Mouse (Mus musculus): ENCODE measurements around the gene Tmem151a. TPM values are rescaled to one million over a fixed set of nuclear protein-coding genes. Genes with fewer than 3 reads are reported as not detected.
"Not testable (repeated sequence)": the region's sequence is repeated elsewhere in the genome, so short reads cannot be mapped to it uniquely, and the experiment has no call there.

The Tmem151a gene
- total RNA-seq, 2 experiments from 2014 or later = 124 to 128 TPM

GRCm38 (mm10) chr19:5094746-5095417 is 9.6 kb upstream of the Tmem151a start:
- DNase-seq (ENCODE audit: low spot score in 2 of 2) = peak in 1 of 2 experiments; percentile 60

GRCm38 (mm10) chr19:5094243-5094632 is 8.9 kb upstream of the Tmem151a start:
- DNase-seq (ENCODE audit: low spot score in 2 of 2) = peak; percentile 95 to 99

- no peak for DNase-seq (ENCODE audit: low spot score in 2 of 2)
Measured at GRCm38 (mm10) chr19:5093481-5094242, 8.3 kb upstream of the Tmem151a start.

GRCm38 (mm10) chr19:5092083-5092482 is 6.8 kb upstream of the Tmem151a start:
- DNase-seq (ENCODE audit: low spot score in 2 of 2) = no peak

- DNase-seq (ENCODE audit: low spot score in 2 of 2) = no peak
Measured at GRCm38 (mm10) chr19:5089324-5089723, 4.0 kb upstream of the Tmem151a start.

- DNase-seq (ENCODE audit: low spot score in 2 of 2) = peak; percentile 96 to 99
Measured at GRCm38 (mm10) chr19:5087884-5088728, 2.8 kb upstream of the Tmem151a start, which contains the start of gene Yif1a. Gene Yif1a (plus strand): TSS chr19:5088538.

- DNase-seq (ENCODE audit: low spot score in 2 of 2) = not testable (repeated sequence)
Measured at GRCm38 (mm10) chr19:5086533-5086932, 1.2 kb upstream of the Tmem151a start.

GRCm38 (mm10) chr19:5084834-5085144 is 542 bp downstream of the Tmem151a start:
- DNase-seq (ENCODE audit: low spot score in 2 of 2) = no peak

GRCm38 (mm10) chr19:5083961-5084833 is 1.1 kb downstream of the Tmem151a start:
- DNase-seq (ENCODE audit: low spot score in 2 of 2) = peak in 1 of 2 experiments; percentile 25

GRCm38 (mm10) chr19:5082596-5082995 is 2.7 kb downstream of the Tmem151a start:
- no peak for DNase-seq (ENCODE audit: low spot score in 2 of 2)

- no peak for DNase-seq (ENCODE audit: low spot score in 2 of 2)
Measured at GRCm38 (mm10) chr19:5082005-5082404, 3.3 kb downstream of the Tmem151a start.

- no peak for DNase-seq (ENCODE audit: low spot score in 2 of 2)
Measured at GRCm38 (mm10) chr19:5079279-5079678, 6.1 kb downstream of the Tmem151a start.

GRCm38 (mm10) chr19:5073518-5073917 is 11.8 kb downstream of the Tmem151a start:
- DNase-seq (ENCODE audit: low spot score in 2 of 2) = no peak

- peak in 1 of 2 experiments; percentile 59 for DNase-seq (ENCODE audit: low spot score in 2 of 2)
Measured at GRCm38 (mm10) chr19:5073028-5073427, 12.3 kb downstream of the Tmem151a start.

- peak in 1 of 2 experiments; percentile 6 for DNase-seq (ENCODE audit: low spot score in 2 of 2)
Measured at GRCm38 (mm10) chr19:5072389-5073019, 12.8 kb downstream of the Tmem151a start.

- peak in 1 of 2 experiments; percentile 48 for DNase-seq (ENCODE audit: low spot score in 2 of 2)
Measured at GRCm38 (mm10) chr19:5071545-5072369, 13.6 kb downstream of the Tmem151a start.

- no peak for DNase-seq (ENCODE audit: low spot score in 2 of 2)
Measured at GRCm38 (mm10) chr19:5071077-5071476, 14.3 kb downstream of the Tmem151a start.

- no peak for DNase-seq (ENCODE audit: low spot score in 2 of 2)
Measured at GRCm38 (mm10) chr19:5069978-5070377, 15.4 kb downstream of the Tmem151a start.

GRCm38 (mm10) chr19:5069486-5069885 is 15.8 kb downstream of the Tmem151a start:
- DNase-seq (ENCODE audit: low spot score in 2 of 2) = no peak
